Mouse (Mus musculus) megakaryocyte, embryonic 14.5 days (primary cell): ENCODE measurements around the gene Fads1.

Experiments used
- FLI1 ChIP-seq: IDR thresholded peaks from 2 replicates; pipeline ENCODE4 v1.6.1; 2012; ENCODE audit warnings: low read length, inconsistent platforms, mixed read lengths
- GATA1 ChIP-seq: IDR thresholded peaks from 3 replicates; pipeline ENCODE4 v1.6.1; 2012; ENCODE audit warnings: mixed read lengths, low read length, inconsistent platforms, borderline replicate concordance

GRCm38 (mm10) chr19:10208851-10209250 is 26.2 kb downstream of the Fads1 start:
- TF ChIP-seq GATA1 (no peak), FLI1 (no peak)
